Mouse (Mus musculus) thymus, postnatal 4 days (tissue): ENCODE results near the gene Nfe2l2.

Experiments used
- DNase-seq: peaks from one replicate; pipeline ENCODE4 v3.0.0; 2021

Gene Nfe2l2

DNA sequence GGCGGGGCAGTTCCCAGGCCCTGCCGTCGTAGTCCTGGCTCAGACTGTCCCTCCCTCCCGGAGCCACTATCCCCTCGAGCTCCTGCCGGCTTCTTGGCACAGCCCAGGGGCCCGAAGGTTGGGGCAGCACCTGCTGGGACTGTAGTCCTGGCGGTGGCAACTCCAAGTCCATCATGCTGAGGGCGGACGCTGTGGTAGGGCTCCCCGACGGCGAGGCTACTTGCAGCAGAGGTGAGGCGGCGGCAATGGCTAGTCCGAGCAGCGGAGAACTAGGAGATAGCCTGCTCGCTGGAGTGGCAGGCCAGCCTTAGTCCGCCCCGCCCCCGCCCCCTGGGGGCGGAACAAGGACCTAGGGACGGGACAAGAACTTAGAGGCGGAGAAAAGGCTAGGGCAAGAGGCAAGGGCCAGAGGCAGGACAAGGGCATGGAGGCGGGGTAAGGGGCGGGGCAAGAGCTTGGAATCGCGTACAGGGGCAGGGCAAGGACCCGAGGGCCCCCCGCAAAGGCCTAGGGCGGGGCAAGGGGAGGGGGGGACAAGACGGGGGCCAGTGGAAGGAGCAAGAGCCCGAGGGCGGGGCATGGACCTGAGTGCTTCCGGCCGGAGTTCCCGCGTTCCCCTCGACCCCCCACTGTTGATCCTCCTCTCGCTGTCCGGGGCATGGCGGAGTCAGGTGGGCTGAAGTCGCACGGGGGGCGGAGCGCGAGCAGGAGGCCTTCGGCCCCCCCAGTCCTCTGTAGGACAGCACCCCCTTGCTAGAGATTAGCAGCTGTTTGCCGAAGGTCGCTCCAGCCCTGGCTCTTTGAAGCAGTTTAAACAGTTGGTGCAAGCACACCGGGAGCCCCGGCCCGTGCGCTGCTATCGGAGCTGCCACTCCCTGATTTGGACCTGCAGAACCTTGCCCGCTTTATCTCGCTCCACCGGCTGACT is at the start of gene Nfe2l2:
Nfe2l2 (minus strand) TSS at position 408 of the 928 bp plus-strand sequence.
- peak; percentile 92 for DNase-seq

- DNase-seq, result no peak
These were observed 48.1 kb upstream of the Nfe2l2 start for GRCm38 (mm10) chr2:75752306-75753175.

DNA sequence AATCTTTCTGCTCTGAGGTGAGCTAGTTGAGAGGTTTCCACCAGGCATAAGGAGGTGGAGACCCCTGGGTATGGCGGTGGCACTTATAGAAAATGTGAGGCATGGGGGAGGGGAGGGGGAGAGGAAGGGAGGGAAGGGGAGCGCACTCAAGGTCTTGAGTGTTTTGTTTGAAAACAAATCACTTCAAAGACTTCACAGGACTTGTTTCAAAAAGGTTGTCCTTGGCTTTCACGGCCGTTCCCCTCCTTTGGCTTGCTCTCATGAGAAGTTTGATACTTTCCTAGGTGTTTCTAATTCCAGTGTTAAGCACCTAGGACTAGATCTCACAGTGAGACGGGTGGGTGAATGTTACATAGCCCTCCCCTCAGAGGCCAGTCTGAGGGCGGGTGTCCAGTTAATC is 47.5 kb upstream of the Nfe2l2 start:
- DNase-seq, result no peak

DNA sequence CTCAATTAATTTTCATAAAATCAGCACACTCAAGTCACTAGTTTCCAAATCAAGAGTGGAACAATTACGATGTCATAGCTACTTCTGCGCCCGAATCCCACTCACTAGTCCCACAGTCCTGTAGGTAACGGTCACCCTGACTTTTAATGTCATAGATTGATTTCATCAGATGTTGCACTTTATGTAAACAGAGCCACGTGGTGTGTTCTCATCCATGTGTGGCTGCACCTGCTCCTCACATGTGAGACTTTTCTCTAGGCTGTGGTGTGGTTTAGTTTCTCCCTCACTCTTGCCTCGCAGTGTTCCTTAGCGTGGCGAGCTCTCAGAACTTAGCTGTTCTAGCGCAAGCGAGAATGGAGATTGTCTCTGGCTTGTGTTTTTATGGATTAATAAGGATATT is 46.4 kb upstream of the Nfe2l2 start:
- DNase-seq, result no peak

DNA sequence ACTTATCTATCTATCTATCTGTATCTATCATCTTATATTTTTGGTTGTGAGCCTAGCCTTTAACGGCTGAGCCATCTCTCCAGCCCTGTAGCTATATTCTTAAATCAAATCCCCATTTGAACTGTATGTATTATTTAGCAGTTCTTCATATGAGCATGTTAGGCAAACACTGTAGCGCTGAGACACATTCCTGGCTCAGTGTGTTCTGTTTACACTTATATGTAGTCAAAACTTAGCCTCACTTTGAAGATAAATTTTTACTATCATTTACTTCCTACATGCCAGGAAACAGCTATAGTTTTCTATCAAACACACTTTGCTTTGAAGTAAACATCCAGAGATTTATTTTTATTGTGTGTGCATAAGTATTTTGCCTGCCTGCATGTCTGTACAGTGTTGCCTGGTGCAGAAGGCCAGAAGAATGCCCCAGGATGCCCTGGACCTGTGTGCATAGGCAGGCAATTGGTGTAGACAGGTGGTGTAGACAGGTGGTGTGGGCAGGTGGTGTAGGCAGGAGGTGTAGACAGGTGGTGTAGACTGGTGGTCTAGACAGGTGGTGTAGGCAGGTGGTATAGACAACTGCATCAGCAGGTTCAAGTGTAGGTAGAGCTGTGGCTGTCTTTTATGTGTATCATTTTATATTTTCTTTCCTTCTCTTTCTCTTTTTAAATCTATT is 45.7 kb upstream of the Nfe2l2 start:
- DNase-seq, result no peak

DNA sequence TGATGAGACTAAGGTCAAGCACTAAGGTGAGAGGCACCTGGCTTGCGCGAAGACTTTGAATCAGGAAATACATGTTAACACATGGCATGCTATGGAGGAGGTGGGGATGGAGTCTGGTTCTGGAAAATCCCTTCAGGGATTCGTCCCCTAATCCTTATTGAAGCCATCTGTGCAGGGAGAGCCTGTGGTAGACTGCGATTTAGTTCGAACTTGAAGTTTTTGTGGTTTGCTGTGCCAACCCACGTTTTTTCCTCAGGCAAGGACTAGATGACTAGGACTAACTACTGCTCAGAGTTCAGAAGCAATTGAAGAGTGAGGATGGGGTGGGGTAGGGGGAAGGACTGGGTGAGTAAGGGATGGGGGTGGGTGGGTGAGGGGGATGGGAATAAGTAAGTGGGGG is 44.4 kb upstream of the Nfe2l2 start:
- no peak for DNase-seq

DNA sequence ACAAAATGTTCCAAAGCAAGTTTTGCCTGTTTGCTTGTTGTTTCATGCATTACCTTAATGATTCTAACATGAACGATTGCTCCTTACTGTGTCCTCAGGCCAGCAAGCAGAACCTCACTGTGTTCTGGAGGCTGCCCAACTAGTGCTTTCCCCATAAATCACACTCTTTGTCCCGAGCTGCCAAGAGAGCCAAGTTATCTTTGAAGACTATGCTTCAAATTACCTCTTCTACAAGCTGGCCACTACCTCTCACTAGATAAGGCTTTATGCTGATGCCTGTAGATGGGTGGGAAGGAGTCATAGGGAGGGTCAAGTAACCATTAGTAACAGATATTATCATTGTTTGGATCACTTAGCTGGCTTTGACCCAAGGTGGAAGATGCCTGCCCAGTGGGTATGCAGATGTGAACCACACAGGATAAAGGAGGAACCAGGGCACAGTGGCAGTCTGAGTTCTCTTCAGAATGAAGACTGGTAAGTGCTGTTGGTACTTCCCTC is 32.6 kb upstream of the Nfe2l2 start:
- no peak for DNase-seq

DNA sequence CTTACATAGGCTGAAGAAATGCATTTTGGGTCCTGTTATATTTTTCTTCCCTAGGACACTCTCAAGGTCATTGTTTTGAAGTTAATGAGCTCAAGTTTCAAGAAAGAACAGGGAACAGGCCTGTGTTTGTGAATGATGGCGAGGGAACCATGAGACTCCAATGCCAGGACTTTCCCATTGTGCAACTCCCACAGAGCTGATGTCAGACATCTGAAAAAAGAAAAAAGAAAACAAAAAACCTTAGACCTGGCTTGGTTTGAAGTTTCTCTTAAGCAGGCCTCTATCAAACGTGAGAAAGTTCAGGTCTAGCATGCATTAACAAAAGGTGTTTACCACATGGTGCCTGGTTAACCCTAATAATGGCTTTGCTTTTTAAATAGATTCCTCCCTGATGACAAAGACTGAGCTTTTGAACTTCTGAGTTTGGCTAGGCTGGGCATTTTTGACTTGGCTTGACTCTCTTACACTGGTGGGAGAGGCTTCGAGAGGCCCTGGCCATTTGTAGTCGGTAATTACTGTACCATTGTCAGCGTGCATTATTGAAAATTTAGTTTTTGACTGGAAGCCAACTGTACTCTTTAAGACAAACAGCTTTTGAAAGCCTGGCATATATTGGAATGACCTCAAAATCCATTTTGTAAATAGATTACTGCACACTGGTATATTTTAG is 29.9 kb upstream of the Nfe2l2 start:
- no peak for DNase-seq

DNA sequence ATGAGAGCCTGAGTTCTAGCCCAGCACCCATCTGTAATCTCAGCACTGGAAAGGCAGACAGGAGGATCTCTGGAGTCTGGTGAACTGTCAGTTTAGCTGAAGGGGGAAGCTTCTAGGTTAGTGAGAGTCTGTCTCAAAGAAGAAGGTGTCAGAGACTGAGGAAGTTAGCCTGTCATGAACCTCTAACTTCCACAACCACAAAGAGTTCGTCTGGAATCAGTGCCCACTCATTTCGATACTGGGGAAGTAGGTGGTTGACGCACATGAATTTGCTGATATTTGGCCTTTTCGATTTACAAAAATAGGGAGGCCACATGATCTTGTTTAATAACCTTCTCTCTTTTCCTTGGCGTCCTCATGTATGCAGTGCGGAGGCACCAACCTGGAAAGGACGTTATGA is 28.7 kb upstream of the Nfe2l2 start:
- DNase-seq, result no peak

DNA sequence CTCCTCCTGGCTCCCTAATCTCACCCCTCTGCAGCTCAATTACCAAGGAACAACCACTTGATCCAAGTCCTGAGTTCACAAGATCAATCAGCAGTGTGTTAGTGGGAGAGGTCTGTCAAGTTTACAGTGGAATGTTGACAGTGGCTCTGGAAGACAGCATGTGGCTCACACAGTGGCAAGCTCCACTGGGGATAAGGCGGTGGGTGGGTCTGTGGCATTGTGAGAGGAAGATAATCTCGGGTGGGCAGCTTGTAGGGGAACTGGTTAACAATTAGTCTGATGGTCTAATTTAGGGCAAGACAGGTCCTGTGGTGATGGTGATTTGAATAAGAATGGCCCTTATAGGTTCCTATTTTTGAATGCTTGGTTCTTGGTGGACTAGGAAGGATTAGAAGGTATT is 27.5 kb upstream of the Nfe2l2 start:
- DNase-seq, result no peak

DNA sequence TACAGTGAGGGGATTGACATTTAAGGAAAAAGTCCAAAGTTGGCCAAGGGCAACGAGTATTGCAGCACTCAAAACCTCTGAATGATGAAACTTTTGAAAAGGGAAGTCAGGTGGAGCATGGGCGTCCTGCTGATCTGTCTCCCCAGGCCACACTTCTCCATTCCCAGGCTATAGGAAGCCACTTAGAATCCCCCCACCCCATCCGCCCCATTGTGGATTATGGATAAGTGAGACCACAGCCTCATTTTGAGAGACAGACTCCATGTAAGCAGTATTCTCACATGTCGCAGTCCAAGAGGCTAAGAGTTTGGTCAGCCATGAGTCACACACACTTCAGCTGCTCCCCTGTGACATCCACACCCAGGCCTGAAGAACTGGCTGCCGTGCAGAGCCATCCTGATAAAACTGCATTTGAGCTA is 26.8 kb upstream of the Nfe2l2 start:
- no peak for DNase-seq

GRCm38 (mm10) chr2:75730052-75730451 is 25.6 kb upstream of the Nfe2l2 start:
- no peak for DNase-seq

- no peak for DNase-seq
These were observed 20.5 kb upstream of the Nfe2l2 start for GRCm38 (mm10) chr2:75724863-75725445.

DNA sequence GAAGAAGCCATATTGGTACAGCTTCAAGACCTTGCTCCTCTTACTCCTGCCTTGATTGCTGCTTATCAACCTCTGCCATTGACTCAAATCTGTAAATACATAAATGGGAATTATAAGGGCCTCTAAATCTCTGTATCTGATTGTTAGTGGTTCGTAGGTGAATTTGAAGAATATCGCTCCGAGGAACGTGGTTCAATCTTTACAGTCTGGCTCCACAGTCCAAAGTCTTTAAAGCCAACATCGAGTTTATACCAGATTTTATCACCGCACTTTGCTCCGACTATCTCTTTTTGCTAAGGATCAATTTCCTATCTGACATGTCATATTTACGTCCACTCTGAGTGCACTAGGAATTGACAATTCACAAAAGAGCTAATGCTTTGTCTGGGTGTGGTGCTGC is 19.0 kb upstream of the Nfe2l2 start:
- no peak for DNase-seq

- DNase-seq, result no peak
These were observed 18.5 kb upstream of the Nfe2l2 start for GRCm38 (mm10) chr2:75722893-75723292.

GRCm38 (mm10) chr2:75720236-75721027 is 16.0 kb upstream of the Nfe2l2 start:
- no peak for DNase-seq

- no peak for DNase-seq
These were observed 15.0 kb upstream of the Nfe2l2 start for GRCm38 (mm10) chr2:75719331-75719869.

GRCm38 (mm10) chr2:75716046-75717016 is 11.9 kb upstream of the Nfe2l2 start:
- DNase-seq, result no peak

GRCm38 (mm10) chr2:75714766-75715165 is 10.3 kb upstream of the Nfe2l2 start:
- DNase-seq, result no peak

DNA sequence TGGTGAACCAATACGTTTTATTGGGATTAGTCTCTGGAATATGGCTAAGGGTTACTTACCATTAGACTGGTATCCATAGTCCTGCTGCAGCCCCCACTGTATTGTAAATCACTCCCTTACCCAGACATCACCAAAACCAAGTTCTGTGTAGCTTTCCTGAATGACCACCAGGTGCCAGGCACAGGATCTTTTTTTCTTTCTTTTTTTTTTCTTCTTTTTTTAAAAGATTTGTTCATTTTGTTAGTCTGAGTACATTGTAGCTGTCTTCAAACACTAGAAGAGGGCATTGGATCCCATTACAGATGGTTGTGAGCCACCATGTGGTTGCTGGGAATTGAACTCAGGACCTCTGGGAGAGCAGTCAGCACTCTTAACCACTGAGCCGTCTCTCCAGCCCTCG is 8.6 kb upstream of the Nfe2l2 start:
- DNase-seq, result no peak
